Mouse (Mus musculus) limb, embryonic 13.5 days (tissue): ENCODE measurements around the gene Hdgfl2. TPM values are rescaled to one million over a fixed set of nuclear protein-coding genes. Genes with fewer than 3 reads are reported as not detected.

Experiments used
- ATAC-seq: fragments of 200-750 bp; cut with Nextera tagmentation; 2 replicates; pipeline ENCODE4 v1.8.0; 2017; ENCODE audit warnings: low read depth, moderate number of reproducible peaks, moderate TSS enrichment; ENCODE audit not compliant: low FRiP score
- H3K27ac ChIP-seq: fragments of 300-500 bp; sonication (generic); 2 replicates; pipeline ENCODE4 v1.5.1; 2015; ENCODE audit warnings: inconsistent platforms, mild to moderate bottlenecking, moderate library complexity
- H3K27me3 ChIP-seq: fragments of 300-500 bp; sonication (generic); 2 replicates; pipeline ENCODE4 v1.6.1; 2015; ENCODE audit warnings: mild to moderate bottlenecking, inconsistent platforms
- H3K36me3 ChIP-seq: fragments of 300-500 bp; sonication (generic); 2 replicates; pipeline ENCODE4 v1.6.1; 2015; ENCODE audit warnings: inconsistent platforms, mild to moderate bottlenecking, moderate library complexity
- H3K4me1 ChIP-seq: fragments of 300-500 bp; sonication (generic); 2 replicates; pipeline ENCODE4 v1.6.1; 2015; ENCODE audit warnings: inconsistent platforms
- H3K4me2 ChIP-seq: fragments of 300-500 bp; sonication (generic); replicated peaks from 2 replicates; pipeline ENCODE4 v1.6.1; 2015; ENCODE audit warnings: inconsistent platforms, mild to moderate bottlenecking, moderate library complexity
- H3K4me3 ChIP-seq: fragments of 300-500 bp; sonication (generic); 2 replicates; pipeline ENCODE4 v1.5.1; 2015; ENCODE audit warnings: moderate library complexity, mild to moderate bottlenecking, inconsistent platforms
- H3K9ac ChIP-seq: fragments of 300-500 bp; sonication (generic); 2 replicates; pipeline ENCODE4 v1.6.1; 2015; ENCODE audit warnings: mild to moderate bottlenecking, inconsistent platforms
- H3K9me3 ChIP-seq: fragments of 300-500 bp; sonication (generic); 2 replicates; pipeline ENCODE4 v1.6.1; 2016; ENCODE audit warnings: inconsistent platforms
- WGBS: fragments of 180-500 bp; shearing (Covaris S2); methylation state at CpG from one replicate; pipeline ENCODE4 v1.1.7; 2015; 5-methylcytosine and 5-hydroxymethylcytosine counted together
- polyA plus RNA-seq: library from polyadenylated mRNA; unstranded; fragments of >200 nt; fragmentation: Nextera tagmentation; extraction: Ambion mirVana; gene quantifications from 2 replicates; pipeline ENCODE4 v1.2.1, GENCODE M21; 2015

Gene Hdgfl2
- polyA plus RNA-seq = 152 and 156 TPM in 2 replicates

- Histone ChIP-seq H3K4me2 (peak within 1 kb of the TSS; percentile 100), H3K27ac (peak within 1 kb of the TSS; percentile 73; the same call in 1 of the 2 replicates), H3K27me3 (no peaks in the 10 kb centered on the region), H3K4me3 (peak within 1 kb of the TSS; percentile 90), H3K4me1 (peaks cover 36% of the 10 kb centered on the region), H3K36me3 (peaks cover 19% of the 10 kb centered on the region), H3K9me3 (no peaks in the 10 kb centered on the region), H3K9ac (peak within 1 kb of the TSS; percentile 84)
- peak; percentile 94 for ATAC-seq
- under 1% methylated on average over 61 of the region's 61 CpGs for WGBS
These were observed at the start of gene Hdgfl2 for GRCm38 (mm10) chr17:56078880-56079795. Hdgfl2 (plus strand) TSS chr17:56079634.

DNA sequence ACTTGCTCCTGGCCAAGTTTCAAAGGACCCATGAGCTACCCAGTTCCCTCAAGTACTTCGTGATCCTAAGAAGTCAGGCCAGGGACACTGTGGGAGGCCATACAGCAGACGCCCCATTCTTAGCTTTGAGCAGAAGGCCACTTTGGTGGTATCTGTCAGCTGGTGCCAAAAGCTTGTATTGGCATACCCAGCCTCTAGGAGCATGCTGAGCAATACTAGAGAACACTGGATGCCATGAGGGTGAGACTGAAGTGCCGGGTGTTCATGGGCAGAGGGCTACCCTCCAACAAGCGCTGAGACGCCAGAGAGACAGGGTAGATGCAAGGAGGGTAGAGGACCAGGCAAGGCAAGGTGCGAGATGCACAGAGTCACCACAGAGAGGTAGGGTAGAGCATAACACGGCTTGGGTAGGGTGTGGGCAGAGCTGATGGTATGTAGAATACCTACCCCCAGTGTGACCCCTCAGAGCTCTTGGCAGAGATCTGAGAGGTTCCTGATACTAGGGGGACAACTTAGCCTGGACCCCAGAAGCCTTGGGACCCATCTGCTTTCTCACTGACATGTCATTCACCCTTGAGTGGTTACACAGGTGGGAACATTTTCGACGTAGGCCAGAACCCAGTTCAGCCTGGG lies 49.1 kb upstream of the Hdgfl2 start:
- H3K27ac ChIP-seq = no peak overlapping the region
- peaks cover 31% of the 10 kb centered on the region for H3K4me1 ChIP-seq
- no peak overlapping the region for H3K4me3 ChIP-seq
- peaks cover 75% of the 10 kb centered on the region for H3K36me3 ChIP-seq
- H3K27me3 ChIP-seq = no peaks in the 10 kb centered on the region
- no peaks in the 10 kb centered on the region for H3K9me3 ChIP-seq
- H3K9ac ChIP-seq = no peak overlapping the region
- no peak overlapping the region for H3K4me2 ChIP-seq
- no peak for ATAC-seq
- 89% methylated on average over 9 of the region's 9 CpGs for WGBS

GRCm38 (mm10) chr17:56030919-56031318 lies 48.5 kb upstream of the Hdgfl2 start:
- Histone ChIP-seq H3K4me3 (no peak overlapping the region), H3K4me1 (peaks cover 35% of the 10 kb centered on the region), H3K9me3 (no peaks in the 10 kb centered on the region), H3K27me3 (no peaks in the 10 kb centered on the region), H3K4me2 (no peak overlapping the region), H3K9ac (no peak overlapping the region), H3K36me3 (peaks cover 74% of the 10 kb centered on the region), H3K27ac (no peak overlapping the region)
- no peak for ATAC-seq
- 66% methylated on average over 5 of the region's 5 CpGs for WGBS

GRCm38 (mm10) chr17:56031431-56031830 lies 48.0 kb upstream of the Hdgfl2 start:
- no peaks in the 10 kb centered on the region for H3K27me3 ChIP-seq
- H3K27ac ChIP-seq = no peak overlapping the region
- H3K4me2 ChIP-seq = no peak overlapping the region
- H3K4me1 ChIP-seq = peaks cover 35% of the 10 kb centered on the region
- no peak overlapping the region for H3K9ac ChIP-seq
- no peak overlapping the region for H3K4me3 ChIP-seq
- ATAC-seq = no peak
- H3K9me3 ChIP-seq = no peaks in the 10 kb centered on the region
- peaks cover 74% of the 10 kb centered on the region for H3K36me3 ChIP-seq
- 92% methylated on average over 7 of the region's 7 CpGs for WGBS

DNA sequence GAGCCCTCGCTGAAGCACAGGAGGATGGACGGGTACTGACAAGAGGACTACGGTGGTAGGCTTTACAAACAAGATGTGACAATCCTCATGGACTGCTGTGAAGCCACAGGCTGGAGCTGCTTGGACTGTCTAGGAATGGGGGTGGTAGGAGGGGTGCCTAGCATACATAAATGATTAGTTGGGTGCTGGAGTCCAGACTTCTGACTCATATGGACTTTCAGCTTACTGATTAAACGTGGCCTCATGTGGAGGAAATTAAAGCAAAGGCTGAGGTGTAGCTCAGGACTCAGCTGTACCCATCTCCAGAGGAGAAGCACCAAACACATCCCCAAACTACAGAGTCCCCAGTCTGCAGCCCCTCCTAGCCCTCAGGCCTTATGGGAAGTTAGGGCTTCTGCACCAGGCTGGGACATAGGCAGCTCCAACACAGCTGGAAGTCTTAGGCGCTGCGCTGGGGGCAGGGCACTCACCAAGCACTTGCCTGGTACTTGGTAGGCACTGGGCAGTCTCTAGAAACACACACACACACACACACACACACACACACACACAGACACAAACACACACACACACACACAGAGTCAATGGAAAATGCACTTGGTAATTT lies 47.2 kb upstream of the Hdgfl2 start:
- WGBS = 72% methylated on average over 6 of the region's 6 CpGs
- Histone ChIP-seq H3K36me3 (peaks cover 68% of the 10 kb centered on the region), H3K27ac (no peak overlapping the region; the same call in 1 of the 2 replicates), H3K9me3 (no peaks in the 10 kb centered on the region), H3K4me1 (peaks cover 35% of the 10 kb centered on the region), H3K4me2 (no peak overlapping the region), H3K9ac (no peak overlapping the region), H3K27me3 (no peaks in the 10 kb centered on the region), H3K4me3 (no peak overlapping the region)
- ATAC-seq = no peak

DNA sequence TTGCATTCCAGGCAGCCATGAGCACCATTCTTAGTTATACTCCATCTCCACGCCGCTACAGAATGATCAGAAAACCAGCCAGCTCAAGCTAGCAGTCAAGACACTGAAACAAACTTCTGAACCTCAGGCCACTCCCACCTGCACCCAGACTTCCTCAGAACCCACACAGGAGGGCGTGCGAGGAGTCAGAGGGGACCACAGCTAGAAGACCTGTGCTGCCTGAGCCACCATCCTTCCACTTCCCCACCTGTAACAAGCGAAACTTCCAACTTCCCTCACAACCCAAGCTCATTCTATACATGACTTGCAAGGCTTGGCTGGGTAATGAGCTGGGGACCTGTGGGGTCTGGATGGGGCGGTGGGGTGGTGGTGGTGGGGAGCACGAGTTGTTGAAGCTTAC lies 46.6 kb upstream of the Hdgfl2 start:
- Histone ChIP-seq H3K4me1 (peaks cover 35% of the 10 kb centered on the region), H3K27me3 (no peaks in the 10 kb centered on the region), H3K4me2 (no peak overlapping the region), H3K9ac (peak overlapping the region; percentile 97; the same call in 1 of the 2 replicates), H3K4me3 (no peak overlapping the region), H3K36me3 (peaks cover 62% of the 10 kb centered on the region), H3K27ac (no peak overlapping the region), H3K9me3 (no peaks in the 10 kb centered on the region)
- ATAC-seq = no peak
- 83% methylated on average over 7 of the region's 7 CpGs for WGBS

DNA sequence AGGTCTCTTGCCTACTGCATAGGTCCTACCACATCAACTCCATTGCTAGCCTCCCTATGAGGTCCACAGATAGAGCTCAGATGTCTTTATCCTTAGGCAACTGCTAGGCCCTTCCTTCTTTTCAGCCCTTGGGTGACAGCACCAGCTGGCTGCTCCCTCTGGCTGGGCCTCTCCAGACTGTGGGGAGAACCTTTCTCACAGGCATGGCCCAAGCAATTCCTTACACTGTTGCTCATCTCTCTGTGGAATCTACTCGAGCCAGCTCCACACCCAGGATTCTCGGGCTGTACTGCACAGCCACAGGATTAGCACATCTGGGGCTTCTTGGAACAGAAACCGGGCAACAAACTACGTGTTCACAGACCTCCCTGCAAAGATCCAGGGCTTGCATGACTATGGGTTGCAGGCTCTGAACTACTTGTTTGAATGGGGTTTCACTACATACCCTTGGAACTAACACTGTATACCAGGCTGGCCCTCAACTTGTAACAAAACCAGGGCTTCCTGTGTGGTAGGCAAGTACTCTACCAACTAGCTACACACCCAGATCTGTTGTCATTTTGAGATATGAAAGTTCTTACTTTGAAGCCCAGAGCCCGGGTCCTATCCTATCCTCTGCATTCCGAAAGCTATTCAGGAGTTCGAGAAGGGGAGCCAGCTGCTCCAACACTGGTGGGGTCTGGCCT lies 45.3 kb upstream of the Hdgfl2 start:
- H3K4me2 ChIP-seq = peak overlapping the region; percentile 72
- H3K9ac ChIP-seq = peak overlapping the region; percentile 97
- peak overlapping the region; percentile 91 for H3K4me3 ChIP-seq
- WGBS = 86% methylated on average over 7 of the region's 7 CpGs
- no peak overlapping the region for H3K27ac ChIP-seq
- ATAC-seq = no peak
- peaks cover 31% of the 10 kb centered on the region for H3K4me1 ChIP-seq
- no peaks in the 10 kb centered on the region for H3K27me3 ChIP-seq
- peaks cover 48% of the 10 kb centered on the region for H3K36me3 ChIP-seq
- no peaks in the 10 kb centered on the region for H3K9me3 ChIP-seq

- Histone ChIP-seq H3K4me2 (peak overlapping the region; percentile 72), H3K9me3 (no peaks in the 10 kb centered on the region), H3K27ac (no peak overlapping the region), H3K27me3 (no peaks in the 10 kb centered on the region), H3K36me3 (peaks cover 43% of the 10 kb centered on the region), H3K4me3 (peak overlapping the region; percentile 91), H3K4me1 (peaks cover 31% of the 10 kb centered on the region), H3K9ac (peak overlapping the region; percentile 97)
- WGBS = 82% methylated on average over 6 of the region's 6 CpGs
- ATAC-seq = no peak
These were observed 44.7 kb upstream of the Hdgfl2 start for GRCm38 (mm10) chr17:56034726-56035100.

GRCm38 (mm10) chr17:56035216-56035615 lies 44.2 kb upstream of the Hdgfl2 start:
- H3K4me2 ChIP-seq = peak overlapping the region; percentile 72

DNA sequence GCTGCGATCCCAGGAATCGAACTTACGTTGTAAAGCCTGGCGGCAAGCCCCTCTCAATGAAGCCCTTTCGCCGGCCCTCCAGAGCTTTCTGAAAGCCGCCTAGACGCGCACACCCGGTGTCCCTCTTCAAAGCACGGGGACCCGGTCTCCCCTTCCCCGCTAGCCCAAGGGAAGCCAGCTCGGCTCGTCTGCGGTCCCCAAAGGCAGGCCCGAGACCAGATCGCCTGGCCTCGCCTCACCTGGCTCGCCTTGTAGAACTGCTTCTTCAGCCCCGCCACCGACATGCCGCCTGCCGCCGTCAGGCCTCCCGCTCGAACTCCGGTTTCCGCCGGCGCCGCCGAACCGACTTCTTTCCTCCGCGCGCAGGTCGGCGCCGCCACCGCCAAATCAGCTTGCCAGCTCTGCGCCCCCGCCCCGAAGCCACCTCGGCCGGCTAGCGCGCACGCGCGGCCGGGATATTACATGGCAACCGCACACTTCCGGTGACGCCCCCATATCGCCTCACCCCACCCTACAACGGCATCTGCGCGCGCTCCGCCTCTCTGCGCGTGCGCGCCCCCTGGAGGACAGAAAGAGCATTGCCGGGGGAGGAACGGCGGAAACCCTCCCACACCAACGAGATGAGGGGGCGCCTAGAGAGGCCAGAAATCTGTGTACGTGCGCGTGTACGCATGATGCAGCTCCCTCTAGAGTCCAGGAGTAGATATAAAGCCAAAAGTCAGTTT lies 43.1 kb upstream of the Hdgfl2 start, which contains the start of gene Sh3gl1:
Gene Sh3gl1, minus strand, starts transcription at position 460 of the 725 bp plus-strand sequence.
- H3K4me1 ChIP-seq = peaks cover 38% of the 10 kb centered on the region
- ATAC-seq = peak; percentile 90
- WGBS = under 1% methylated on average over 74 of the region's 74 CpGs

More at GRCm38 (mm10) chr17:56035216-56035615, 44.2 kb upstream of the Hdgfl2 start:
- Histone ChIP-seq H3K9me3 (no peaks in the 10 kb centered on the region), H3K9ac (peak overlapping the region; percentile 97), H3K36me3 (peaks cover 40% of the 10 kb centered on the region), H3K27ac (no peak overlapping the region), H3K4me3 (peak overlapping the region; percentile 91), H3K4me1 (peaks cover 31% of the 10 kb centered on the region), H3K27me3 (no peaks in the 10 kb centered on the region)
- no peak for ATAC-seq
- 75% methylated on average over 4 of the region's 4 CpGs for WGBS

GRCm38 (mm10) chr17:56036901-56037287 lies 42.5 kb upstream of the Hdgfl2 start:
- H3K27ac ChIP-seq = no peak overlapping the region
- 39% methylated on average over 13 of the region's 13 CpGs for WGBS
- H3K4me1 ChIP-seq = peaks cover 43% of the 10 kb centered on the region
- peak; percentile 16; the same call in 1 of the 2 replicates for ATAC-seq
- H3K9me3 ChIP-seq = no peaks in the 10 kb centered on the region
- peaks cover 25% of the 10 kb centered on the region for H3K36me3 ChIP-seq
- H3K4me2 ChIP-seq = peak overlapping the region; percentile 57
- H3K27me3 ChIP-seq = no peaks in the 10 kb centered on the region
- H3K4me3 ChIP-seq = peak overlapping the region; percentile 91
- peak overlapping the region; percentile 57 for H3K9ac ChIP-seq

More for the DNA sequence above, 43.1 kb upstream of the Hdgfl2 start, which contains the start of gene Sh3gl1:
- H3K4me2 ChIP-seq = peak within 1 kb of the TSS; percentile 72
- H3K9me3 ChIP-seq = no peaks in the 10 kb centered on the region
- peak within 1 kb of the TSS; percentile 91 for H3K4me3 ChIP-seq
- peaks cover 28% of the 10 kb centered on the region for H3K36me3 ChIP-seq
- no peaks in the 10 kb centered on the region for H3K27me3 ChIP-seq
- H3K9ac ChIP-seq = peak within 1 kb of the TSS; percentile 97
- H3K27ac ChIP-seq = peak within 1 kb of the TSS; percentile 88
